Mouse (Mus musculus) MEL-GATA-1-ER (cell line): ENCODE results near the gene Bicral.

ENCODE experiments used
- DNase-seq: peaks from one replicate; pipeline ENCODE4 v3.0.0-alpha.2; 2012; ENCODE audit warnings: low read depth; ENCODE audit errors: extremely low read depth

Gene Bicral

GRCm38 (mm10) chr17:46843716-46844115 lies 14.6 kb downstream of the Bicral start:
- no peak for DNase-seq

DNA sequence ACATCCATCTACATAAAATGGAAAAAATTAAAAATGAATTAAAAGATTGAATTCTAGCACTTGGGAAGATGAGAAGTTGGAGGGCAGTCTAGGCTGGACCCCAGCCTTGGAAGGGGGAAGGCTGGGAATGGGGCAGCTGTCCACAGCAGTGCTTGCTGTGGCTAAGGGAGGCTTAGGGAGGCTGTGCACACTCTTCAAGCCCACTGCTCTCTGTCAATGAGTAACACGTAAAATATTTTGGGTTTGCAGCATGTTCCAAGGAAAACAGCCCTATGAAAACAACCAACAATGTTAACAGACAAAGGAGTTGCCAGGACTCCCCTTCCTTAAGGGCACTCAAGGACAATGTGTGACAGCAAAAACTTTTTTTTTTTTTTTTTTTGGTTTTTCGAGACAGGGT lies 15.3 kb downstream of the Bicral start:
- DNase-seq: no peak

GRCm38 (mm10) chr17:46840304-46841010 lies 17.8 kb downstream of the Bicral start:
- no peak for DNase-seq

DNA sequence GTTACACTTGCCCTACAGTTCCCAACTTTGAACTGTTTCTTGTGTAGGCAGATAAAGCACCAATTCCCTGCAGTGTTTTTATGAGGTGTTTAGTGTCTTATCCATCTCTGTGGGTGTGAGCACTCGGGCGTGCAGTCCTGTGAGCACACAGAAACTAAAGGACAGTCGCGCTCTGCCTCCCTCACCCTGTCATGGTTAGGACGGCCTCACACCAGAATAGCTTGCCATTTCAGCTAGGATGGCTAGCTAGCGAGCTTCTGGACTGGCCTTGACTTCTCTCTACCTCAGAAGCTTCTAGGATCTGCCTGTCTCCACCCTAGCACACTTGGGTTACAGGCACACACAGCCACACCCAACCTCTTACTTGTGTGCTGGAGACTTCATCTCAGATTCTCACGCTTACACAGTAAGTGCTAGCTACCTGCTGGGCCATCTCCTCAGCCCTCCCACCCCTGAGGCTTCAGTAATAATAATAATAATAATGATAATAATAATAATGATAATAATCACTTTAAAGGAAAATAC lies 19.8 kb downstream of the Bicral start:
- DNase-seq: no peak

- no peak for DNase-seq
Observed at GRCm38 (mm10) chr17:46837897-46838296, 20.4 kb downstream of the Bicral start.

- DNase-seq: no peak
Observed at GRCm38 (mm10) chr17:46835093-46835715, 23.1 kb downstream of the Bicral start.

- DNase-seq: no peak
Observed at GRCm38 (mm10) chr17:46832981-46833305, 25.3 kb downstream of the Bicral start.

GRCm38 (mm10) chr17:46832101-46832980 lies 25.9 kb downstream of the Bicral start:
- no peak for DNase-seq

- no peak for DNase-seq
Observed at GRCm38 (mm10) chr17:46829856-46830535, 28.3 kb downstream of the Bicral start.

DNA sequence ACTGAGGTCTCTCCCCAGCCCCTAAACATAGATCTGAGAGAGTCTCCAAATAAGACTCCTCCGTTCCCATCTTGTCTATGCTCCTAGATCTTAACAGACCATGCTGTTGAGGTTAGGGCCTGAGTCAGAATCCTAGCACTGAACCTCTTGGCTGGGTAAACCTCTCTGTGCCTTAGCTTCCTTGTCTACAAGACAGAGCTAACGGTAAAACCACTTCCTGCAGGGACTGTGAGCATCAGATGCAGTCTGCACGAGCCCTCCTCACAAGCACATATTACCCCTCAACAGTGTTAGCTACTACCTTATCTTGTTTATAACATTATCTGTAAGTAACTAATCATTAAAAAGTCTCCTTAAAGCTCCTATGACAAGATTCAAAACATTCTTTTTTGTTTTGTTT lies 29.3 kb downstream of the Bicral start:
- DNase-seq: no peak

- DNase-seq: no peak
Observed at GRCm38 (mm10) chr17:46823091-46823490, 35.2 kb downstream of the Bicral start.

DNA sequence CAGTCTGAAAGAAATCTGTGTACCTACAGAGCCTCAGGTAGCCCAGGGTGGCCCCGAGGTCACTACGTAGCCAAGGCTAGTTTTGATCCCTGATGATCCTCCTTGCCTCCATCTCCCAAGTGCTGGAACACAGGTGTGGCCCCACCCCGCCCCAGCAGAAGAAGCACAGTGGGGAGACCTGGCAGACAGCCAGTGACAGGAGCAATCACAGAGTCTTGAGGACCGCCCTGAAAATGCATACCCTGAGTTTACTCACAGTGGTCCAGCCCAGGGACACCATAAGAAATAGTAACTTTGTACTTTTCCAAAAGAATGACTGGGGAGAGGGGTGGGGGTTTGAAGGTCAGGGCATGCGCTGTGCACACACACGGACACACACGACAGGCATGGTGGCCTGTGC lies 37.7 kb downstream of the Bicral start:
- no peak for DNase-seq

DNA sequence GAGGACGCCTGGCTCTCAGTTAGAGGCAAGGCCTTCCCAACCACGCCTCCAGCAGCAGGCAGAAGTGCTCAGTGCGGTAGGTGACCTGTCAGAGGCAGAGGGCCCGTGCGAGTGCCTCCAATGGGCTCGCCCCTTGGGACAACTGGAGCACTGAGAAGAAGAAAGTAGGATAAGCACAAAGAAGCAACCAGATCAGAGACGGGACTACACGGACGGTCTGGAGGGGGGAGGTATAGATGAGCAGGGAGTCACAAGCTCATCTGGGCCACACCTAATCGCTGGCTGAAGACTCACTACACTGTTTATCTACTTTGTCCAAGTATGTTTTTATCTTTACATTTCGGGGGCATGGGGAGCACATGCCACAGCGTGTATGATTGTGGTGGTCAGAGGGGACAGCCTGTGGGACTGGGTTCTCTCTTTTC lies 40.5 kb downstream of the Bicral start:
- peak; percentile 4 for DNase-seq

DNA sequence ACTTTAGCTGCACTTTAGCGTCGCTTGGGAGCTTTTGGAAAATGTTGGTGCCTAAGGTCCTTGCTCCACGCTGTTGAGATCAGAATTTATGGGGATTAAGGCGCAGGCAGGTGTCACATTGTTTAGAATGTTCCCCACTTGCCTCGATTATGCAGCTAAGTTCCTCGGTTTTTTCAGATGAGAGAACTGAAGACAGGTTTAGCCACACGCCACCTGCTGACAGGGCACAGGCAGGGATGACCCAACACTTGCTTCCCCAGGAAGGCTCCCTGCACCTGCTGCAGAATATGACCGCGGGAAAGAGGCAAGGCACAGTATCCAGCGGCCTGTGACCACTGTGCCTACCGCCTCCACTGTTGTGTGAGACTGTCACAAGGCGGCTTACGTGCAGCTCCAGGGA lies 42.0 kb downstream of the Bicral start:
- DNase-seq: no peak

- no peak for DNase-seq
Observed at GRCm38 (mm10) chr17:46814497-46814896, 43.8 kb downstream of the Bicral start.

DNA sequence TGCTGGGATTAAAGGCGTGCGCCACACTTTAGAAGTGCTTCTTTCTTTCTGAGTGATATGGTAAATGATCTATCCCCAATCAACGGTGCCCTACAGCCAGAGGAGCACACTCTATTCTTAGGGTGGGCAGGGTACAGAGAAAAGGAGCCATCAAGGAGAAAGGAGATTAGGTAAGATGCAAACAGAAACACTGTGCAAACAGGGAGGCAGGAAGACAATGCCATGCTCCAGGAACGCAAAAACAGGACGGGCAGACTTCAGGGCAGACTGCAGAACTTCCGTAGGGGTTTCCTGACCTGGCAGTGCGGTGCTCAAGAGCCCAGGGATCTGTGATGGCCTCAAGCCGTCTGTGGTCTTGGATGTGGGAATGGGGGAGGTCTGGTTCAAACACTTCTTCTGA lies 44.6 kb downstream of the Bicral start:
- DNase-seq: no peak

DNA sequence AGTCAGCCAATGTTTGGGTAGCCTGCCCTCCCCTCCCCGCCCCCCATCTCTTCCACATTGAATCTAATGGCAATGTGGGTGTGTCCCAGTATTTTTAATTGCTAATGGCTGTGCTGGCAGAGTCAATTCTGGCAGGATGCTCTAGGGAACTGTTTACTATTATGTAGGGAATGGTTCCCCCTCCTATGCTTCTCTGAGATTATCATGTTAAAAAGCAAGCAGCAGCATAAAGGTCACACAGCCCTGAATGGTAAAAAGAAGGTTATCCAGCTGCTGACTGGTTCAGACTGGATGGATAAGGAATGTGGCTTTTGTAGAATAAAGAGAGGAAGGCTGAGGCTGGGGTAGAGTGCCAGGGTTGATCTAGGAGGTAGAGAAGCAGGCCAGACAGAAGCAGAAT lies 45.8 kb downstream of the Bicral start:
- DNase-seq: no peak

DNA sequence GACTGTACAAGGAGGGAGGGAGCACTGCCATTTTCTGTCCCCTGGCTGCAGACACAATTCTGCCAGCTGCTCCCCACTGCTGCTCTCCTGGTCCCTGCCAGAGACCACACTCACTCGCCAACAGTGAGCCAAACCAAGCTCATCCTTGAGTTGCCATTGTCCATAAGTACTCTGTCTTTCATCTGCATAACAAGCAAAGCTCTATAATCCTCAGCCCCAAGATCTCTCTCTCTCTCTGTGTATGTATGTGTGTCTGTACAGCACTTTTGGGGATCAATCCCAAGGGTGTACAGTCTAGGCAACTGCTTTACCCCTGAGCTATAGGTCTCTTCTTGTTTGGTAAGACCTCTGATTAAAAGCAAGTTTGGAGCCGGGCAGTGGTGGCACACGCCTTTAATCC lies 47.6 kb downstream of the Bicral start:
- no peak for DNase-seq

GRCm38 (mm10) chr17:46809131-46809830 lies 49.0 kb downstream of the Bicral start:
- DNase-seq: no peak

- DNase-seq: no peak
Observed at GRCm38 (mm10) chr17:46808376-46808775, 49.9 kb downstream of the Bicral start.

- DNase-seq: no peak
Observed at GRCm38 (mm10) chr17:46801761-46802160, 56.5 kb downstream of the Bicral start.
